Mouse (Mus musculus): ENCODE measurements around the gene D630003M21Rik. TPM values are rescaled to one million over a fixed set of nuclear protein-coding genes. Genes with fewer than 3 reads are reported as not detected.

D630003M21Rik gene
- total RNA-seq (2021): 1 to 10 TPM; 1.8 to 2.0 TPM
- long read RNA-seq, experiment 1, partial matches to known transcripts: 0 of 2 reads
- long read RNA-seq, experiment 1, other reads (novel, unspliced or antisense): 2 of 2 reads
- long read RNA-seq, experiment 2, partial matches to known transcripts: 1 of 2 reads
- long read RNA-seq, experiment 2, other reads (novel, unspliced or antisense): 0 of 2 reads

GRCm38 (mm10) chr2:158228670-158229502, at the start of gene D630003M21Rik:
D630003M21Rik (minus strand) TSS chr2:158229222.
- DNase-seq: no peak

DNA sequence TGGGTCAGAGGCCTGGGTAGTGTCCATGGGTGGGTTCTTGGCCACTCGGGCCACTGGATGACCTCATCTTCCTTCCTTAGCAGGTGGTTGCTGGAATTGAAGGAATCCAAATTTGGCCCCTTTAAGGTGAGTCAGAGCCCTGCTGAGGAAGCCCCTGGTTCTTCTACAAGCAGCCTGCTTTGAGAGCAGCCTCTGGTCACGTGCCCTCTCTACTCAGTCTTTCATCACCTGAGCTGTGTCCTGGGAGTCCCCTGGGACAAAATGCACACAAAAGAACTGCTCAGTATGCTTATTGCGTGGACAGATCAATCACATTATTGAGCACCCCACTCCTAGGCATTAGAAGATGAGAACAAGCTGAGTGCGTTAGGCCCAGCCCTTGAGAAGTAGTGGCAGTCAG, 47.9 kb upstream of the D630003M21Rik start:
- DNase-seq: no peak

DNA sequence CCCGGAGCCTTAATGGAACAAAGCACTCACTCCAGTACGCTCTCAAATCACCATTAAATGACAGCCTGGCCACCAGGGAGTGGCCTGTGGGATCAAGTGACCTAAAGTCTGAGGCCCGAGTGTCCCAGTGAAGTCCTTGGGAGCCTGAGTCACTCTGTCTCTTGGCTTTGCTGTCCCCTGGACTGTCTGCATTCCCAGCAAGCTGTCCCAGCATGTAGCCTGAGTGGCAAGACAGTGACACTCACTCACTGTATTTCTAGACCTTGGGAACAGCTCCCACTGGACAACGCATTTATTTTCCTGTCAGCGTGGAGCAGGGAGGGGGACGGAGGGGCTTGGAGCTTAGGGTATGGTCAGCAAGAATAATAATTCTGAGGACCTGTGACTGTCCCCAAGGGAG, 47.4 kb upstream of the D630003M21Rik start:
- no peak for DNase-seq

DNA sequence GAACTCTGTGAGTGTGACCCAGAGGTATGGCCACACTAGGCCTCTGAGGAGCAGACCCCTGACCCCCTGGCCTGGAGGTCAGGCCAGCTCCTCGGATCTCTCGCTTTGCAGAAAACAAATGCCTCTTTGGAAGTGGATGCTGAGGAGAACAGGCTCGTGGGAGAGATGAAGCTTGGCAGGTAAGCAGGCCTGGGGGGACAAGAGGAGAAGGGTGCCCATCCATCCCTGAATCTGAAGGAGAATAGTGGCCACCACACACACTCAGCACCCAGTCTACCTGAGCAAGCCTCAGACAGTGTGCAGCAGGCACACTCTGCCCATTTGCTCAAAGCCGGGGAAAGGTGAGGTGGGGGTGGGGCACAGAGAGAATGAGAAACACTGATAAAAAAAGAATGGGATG, 46.8 kb upstream of the D630003M21Rik start:
- DNase-seq: no peak

DNA sequence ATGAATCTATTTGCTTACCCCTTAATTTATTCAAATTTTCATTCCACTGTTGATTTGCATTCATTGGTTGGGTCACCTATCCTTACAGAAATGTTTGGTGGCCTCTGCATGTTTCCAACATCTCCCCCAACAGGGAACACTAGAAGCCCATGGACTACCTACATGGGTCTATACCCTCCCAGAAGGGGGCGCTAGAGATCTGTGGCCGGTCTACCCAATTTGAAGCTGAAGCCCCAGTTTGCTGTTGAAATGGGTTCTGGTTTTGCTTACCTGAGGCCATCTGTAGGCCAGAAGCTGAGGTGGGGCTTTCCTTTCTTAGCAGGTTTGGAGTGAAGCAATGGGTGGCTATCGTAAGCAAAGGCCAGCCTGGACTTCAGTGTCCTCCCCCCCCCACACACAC, 46.3 kb upstream of the D630003M21Rik start:
- no peak for DNase-seq

GRCm38 (mm10) chr2:158273646-158274045, 44.6 kb upstream of the D630003M21Rik start:
- DNase-seq: no peak

GRCm38 (mm10) chr2:158270017-158270416, 41.0 kb upstream of the D630003M21Rik start:
- DNase-seq: no peak

GRCm38 (mm10) chr2:158264877-158265276, 35.9 kb upstream of the D630003M21Rik start:
- DNase-seq: no peak

DNA sequence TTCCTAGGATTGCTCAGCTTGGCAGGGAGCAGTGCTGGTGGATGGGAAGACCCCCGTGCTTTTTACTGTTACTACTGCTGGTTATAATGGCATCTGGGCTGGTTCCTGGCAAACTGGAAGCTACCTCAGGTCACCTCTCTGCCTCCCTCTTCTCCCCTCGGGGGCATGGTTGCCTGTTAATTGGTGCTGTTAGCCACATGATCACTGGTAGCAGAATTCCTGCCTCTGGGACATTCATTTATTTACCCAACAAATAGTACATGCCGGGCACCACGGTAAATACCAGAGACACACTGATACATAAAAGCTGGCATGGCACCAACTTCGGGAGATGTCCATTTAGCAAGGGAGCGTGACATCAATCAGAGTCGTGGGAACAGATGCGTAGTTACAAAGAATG, 30.5 kb upstream of the D630003M21Rik start:
- DNase-seq: no peak

DNA sequence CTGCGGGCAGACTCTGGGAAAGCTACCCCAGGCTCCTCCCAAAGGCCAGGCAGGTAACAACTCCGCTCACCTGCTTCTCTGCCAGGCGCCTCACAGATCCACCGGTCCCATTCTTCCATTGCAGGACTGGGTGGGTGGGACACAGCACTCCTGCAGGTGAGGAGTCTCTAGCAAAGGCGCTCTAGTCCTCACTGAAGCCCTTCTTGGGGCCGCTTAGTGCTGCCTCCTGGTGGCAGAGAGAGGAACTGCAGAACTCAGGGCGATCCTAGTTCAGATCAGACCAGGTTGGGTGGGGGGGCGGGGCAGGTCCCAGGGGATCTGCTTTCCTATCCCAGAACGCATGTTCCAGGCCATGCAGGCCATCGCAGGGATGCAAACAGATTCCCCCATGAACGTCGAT, 29.8 kb upstream of the D630003M21Rik start:
- peak; percentile 52 for DNase-seq

DNA sequence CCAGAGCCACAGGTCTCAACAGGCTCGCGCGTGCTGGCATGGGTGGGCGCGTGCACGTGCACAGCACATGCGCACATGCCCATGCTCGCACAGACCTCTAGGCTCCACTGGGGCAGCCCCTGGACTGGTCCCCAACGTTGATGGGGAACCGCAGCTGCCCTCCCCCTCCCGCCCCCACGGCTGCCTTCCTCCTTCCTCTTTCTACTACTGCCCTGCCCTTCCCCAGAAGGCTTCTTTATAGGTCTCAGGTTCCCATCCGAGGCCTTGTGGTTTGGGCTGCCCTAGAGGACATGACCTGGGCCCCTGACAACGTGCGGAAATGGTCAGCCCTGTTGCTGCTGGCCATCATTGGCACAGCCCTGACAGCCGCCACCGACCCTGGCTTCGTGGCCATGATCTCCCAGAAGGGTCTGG, 29.0 kb upstream of the D630003M21Rik start, which contains the start of gene Bpi:
Gene Bpi (plus strand): TSS at position 90 of the 414 bp plus-strand sequence.
- DNase-seq: no peak

DNA sequence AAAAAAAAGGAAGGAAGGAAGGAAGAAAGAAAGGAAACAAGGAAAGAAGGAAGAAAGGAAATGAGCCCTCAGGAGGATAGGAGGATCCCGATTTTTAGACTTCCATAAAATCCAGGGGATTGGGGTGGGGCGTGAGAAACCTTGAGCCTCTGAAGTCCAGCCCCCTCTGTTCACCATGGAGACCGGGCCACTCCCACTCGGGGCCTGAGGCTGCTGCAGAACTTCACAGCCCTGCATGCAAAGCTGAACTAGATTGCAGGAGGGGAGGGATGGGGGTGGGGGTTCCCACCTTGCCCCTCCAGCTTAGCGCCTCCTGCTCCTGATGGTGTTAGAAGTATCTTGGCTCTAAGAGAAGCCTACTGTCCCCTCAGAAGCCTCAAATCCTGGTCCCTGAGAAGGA, 27.9 kb upstream of the D630003M21Rik start:
- peak; percentile 28 for DNase-seq

DNA sequence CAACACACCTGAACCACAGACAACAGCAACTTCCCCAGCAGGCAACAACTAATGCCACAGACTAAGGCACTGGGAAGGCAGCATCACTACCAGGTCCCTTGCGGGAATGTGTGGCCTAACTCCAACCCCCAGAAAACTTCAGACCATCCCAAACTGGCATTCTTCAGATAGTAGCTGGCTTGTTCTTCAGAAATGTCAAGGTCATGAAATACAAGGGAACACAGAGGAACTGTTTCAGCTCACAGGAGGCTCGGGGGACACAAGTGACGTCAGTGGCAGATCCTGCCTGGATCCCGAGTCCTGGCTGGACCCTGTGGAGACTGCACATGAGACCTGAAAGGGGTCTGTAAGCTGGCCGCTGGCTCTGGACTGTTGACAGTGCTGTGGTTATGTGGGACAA, 24.8 kb upstream of the D630003M21Rik start:
- no peak for DNase-seq

GRCm38 (mm10) chr2:158250558-158250957, 21.5 kb upstream of the D630003M21Rik start:
- DNase-seq: no peak

GRCm38 (mm10) chr2:158248318-158248717, 19.3 kb upstream of the D630003M21Rik start:
- peak; percentile 63 for DNase-seq

- no peak for DNase-seq
These were observed 18.8 kb upstream of the D630003M21Rik start for GRCm38 (mm10) chr2:158247852-158248251.

DNA sequence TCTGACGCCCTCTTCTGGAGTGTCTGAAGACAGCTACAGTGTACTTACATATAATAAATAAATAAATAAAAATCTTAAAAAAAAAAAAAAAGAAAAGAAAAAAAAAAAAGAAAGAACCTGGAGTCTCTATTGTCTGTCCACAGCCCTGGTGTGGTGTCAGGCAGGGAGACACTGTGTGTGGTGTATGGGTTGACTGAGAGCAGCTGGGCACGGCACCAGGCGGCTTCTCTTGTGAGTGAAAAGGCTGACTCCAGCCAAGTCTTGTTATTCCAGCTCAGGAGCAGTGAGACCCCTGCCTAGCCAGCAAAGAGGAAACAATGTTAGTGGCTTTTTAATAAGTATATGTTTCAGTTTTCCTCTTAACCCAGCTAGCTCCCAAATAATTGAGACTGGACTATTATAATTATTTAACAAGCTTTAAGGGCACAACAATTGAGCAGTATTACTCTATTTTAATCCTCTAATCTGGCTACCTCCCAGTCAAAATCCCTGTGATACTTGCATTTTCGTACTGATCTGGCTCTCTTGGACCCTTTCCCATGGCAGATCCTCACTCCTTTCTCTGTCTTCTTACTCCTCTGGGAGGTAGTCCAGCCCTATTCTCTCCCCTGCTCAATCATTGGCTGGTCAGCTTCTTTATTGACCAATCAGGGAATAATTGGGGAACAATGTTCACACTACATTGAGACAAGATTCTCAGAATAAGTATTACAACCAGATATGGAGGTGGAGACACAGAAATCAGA, 16.2 kb upstream of the D630003M21Rik start:
- no peak for DNase-seq

GRCm38 (mm10) chr2:158243129-158243870, 14.3 kb upstream of the D630003M21Rik start:
- peak; percentile 68 for DNase-seq

- DNase-seq: peak; percentile 57
These were observed 13.3 kb upstream of the D630003M21Rik start for GRCm38 (mm10) chr2:158242170-158242896.

DNA sequence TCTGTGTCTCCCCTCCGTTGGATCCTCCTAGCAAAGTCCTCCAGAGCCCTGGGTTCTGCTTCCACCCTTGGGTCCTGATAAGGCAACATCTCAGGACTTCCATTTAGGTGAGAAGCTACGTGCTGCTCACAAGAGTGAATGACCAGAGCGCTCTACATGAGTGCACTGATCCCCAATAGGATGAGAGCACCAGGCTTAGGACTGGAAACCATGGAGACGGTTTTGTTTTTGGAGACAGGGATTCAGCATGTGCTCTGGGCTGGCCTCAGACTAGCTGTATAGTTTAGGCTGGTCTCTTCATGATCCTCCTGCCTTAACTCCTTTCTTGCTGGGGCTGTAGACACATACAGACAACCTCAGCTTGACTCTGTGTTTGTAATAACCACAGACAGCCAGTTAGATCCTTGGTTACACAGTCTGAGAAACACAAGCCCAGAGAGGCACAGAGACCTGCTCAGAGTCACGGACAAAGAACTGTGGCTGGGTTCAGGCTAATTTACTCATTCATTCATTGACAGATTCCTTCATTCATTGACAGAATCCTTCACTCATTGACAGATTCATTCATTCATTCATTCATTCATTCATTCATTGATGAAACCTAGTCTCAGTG, 12.2 kb upstream of the D630003M21Rik start:
- no peak for DNase-seq

GRCm38 (mm10) chr2:158238101-158238500, 9.1 kb upstream of the D630003M21Rik start:
- DNase-seq: no peak

Measured in gastrocnemius, postnatal 25 days (tissue).